Mouse (Mus musculus): ENCODE measurements around the gene Zkscan1. TPM values are rescaled to one million over a fixed set of nuclear protein-coding genes. Genes with fewer than 3 reads are reported as not detected.
"Not testable (repeated sequence)": the region's sequence is repeated elsewhere in the genome, so short reads cannot be mapped to it uniquely, and the experiment has no call there.

The Zkscan1 gene
- total RNA-seq (2015; ENCODE audit: low replicate concordance) (12.6 and 20.5 TPM in 2 replicates), total RNA-seq (2017; ENCODE audit: low replicate concordance) (14.4 and 16.7 TPM in 2 replicates)

GRCm38 (mm10) chr5:138084996-138085395, at the start of gene Zkscan1:
Zkscan1 (plus strand) TSS chr5:138085084.
- ATAC-seq (replicated peaks; ENCODE audit: low FRiP score, poor library complexity, severe bottlenecking) = peak; percentile 96

GRCm38 (mm10) chr5:138052894-138053293, 32.0 kb upstream of the Zkscan1 start, which contains the start of gene Smok3c:
Smok3c (plus strand) TSS chr5:138053194.
- not testable (repeated sequence) for ATAC-seq (replicated peaks; ENCODE audit: low FRiP score, poor library complexity, severe bottlenecking)

- ATAC-seq (replicated peaks; ENCODE audit: low FRiP score, poor library complexity, severe bottlenecking) = no peak
Observed at GRCm38 (mm10) chr5:138073803-138074202, 11.1 kb upstream of the Zkscan1 start.

DNA sequence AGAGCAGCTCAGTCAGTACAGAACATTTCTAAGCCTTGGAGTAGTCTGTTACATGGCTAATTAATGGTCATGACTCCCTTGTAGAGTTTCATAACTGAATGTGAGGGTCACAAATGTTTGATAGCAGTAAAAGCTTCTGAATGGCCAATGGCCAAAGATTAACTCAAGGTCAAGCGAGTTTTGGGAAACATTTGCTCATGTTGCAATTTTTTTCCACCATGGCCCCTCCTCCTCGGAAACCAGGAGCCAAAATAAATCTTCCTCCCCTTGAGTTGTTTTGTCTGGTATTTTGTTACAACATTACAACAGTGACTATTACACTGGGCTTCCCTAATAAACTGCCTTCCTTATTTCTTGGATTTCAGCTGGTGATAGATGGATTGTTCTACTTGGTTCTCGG, 9.2 kb upstream of the Zkscan1 start:
- ATAC-seq (replicated peaks; ENCODE audit: low FRiP score, poor library complexity, severe bottlenecking) = no peak

DNA sequence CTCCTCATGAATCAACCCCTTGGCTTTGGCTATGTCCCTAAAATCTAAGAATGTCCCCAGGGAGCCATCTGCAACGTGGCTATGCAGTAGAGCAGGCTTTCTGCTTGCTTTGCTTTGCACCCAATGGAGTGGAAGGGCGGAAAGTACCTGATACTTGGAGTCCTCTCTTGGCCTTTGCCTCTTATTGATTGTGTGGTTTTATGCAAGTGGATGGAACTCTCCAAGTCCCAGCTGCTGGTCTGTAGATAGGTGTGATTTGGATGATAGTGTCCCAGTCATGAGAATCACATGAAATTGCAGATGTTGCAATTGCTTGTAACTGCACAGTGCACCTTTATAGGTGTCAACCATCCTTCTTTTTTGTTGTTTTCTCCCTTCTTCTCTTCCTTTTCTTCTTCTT, 8.7 kb upstream of the Zkscan1 start:
- no peak for ATAC-seq (replicated peaks; ENCODE audit: low FRiP score, poor library complexity, severe bottlenecking)

DNA sequence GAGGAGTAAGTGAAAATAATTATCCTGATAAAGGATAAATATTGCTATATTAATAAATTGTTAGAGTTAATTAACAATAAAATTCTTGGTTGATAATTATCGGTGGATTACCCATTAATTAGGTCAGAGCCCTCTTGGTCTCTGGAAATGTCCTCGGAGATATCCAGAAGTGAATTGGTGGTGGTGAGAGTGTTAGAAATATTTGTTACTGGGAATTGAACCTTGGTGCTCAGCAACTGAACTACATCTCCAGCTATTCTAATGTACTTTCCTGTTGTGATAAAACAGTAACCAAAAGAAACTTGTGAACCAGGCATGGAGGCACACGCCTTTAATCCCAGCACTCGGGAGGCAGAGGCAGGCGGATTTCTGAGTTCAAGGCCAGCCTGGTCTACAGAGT, 4.4 kb upstream of the Zkscan1 start:
- ATAC-seq (replicated peaks; ENCODE audit: low FRiP score, poor library complexity, severe bottlenecking) = no peak

- no peak for ATAC-seq (replicated peaks; ENCODE audit: low FRiP score, poor library complexity, severe bottlenecking)
Observed at GRCm38 (mm10) chr5:138081446-138081845, 3.4 kb upstream of the Zkscan1 start.

DNA sequence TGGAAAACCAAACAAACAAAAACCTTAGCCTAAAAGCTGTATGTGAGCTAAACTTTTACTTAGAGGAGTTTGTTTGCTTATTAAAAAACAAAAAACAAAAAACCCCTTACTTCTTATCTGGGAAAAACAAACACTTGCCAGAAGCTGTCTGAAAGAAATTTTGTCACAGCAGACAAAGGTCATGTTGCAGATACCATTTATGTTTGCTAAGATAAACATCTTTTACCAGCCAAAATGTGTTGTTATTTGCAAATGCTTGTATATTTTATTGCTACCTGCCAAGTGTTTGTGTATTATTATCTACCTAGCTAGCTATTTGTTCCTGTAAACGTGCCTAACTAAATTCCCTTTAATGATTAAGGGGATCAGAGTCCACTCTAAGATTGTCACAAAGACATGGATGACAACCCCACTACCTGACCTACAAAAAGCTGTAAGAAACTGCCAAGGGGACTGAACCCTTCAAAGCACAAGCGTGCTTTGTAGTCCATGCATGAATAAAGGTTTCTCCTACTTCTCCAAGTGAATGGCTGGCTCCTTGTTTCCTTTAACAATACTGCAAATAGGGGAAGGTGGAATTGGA, 1.5 kb upstream of the Zkscan1 start:
- ATAC-seq (replicated peaks; ENCODE audit: low FRiP score, poor library complexity, severe bottlenecking) = no peak

GRCm38 (mm10) chr5:138083936-138084335, 948 bp upstream of the Zkscan1 start:
- ATAC-seq (replicated peaks; ENCODE audit: low FRiP score, poor library complexity, severe bottlenecking) = no peak

DNA sequence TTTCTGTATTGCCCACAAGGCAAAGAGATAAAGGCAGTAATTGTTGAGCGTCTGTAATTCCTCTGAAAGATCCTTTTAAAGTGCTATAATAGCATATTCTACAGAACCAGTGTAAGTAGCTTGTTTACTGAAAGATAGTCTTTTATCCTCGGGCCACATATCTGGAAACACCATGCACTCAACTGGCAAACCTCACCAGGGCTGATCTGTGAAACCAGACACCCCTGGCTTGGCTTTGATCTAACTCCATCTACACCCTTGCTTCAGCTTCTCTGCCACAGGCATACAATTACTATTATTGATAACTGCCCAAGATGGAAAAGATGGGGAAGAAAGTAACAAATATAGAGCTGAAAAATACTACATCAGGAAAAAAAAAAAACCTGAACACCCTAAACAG, 377 bp upstream of the Zkscan1 start:
- ATAC-seq (replicated peaks; ENCODE audit: low FRiP score, poor library complexity, severe bottlenecking) = peak; percentile 66

DNA sequence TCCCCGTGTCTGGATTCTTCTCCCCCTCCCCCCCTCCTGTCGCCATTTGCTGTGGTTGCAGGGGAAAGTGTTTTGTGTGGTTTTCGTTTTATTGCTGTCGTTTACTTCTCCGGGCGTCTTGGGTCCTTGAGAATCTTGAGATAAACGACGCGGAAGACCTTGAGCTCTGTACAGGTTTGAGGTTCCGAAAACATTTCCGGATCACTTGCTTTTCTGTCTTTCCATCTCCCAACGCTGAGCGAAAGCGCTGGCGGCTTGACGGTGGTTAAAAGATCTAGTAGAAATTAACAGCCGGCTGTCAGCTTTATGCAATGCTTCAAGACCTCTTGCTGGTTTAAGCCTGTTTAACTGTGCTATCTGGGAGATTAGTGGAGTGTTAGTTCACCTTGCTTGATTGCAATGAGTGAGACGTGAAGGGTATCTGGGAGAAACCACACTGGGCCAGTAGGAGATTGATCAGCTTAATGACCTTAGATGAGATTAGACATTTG, 582 bp downstream of the Zkscan1 start:
- peak; percentile 12; the same call in 1 of the 2 replicates for ATAC-seq (replicated peaks; ENCODE audit: low FRiP score, poor library complexity, severe bottlenecking)

- ATAC-seq (replicated peaks; ENCODE audit: low FRiP score, poor library complexity, severe bottlenecking) = no peak
Observed at GRCm38 (mm10) chr5:138086842-138087241, 2.0 kb downstream of the Zkscan1 start.

- no peak for ATAC-seq (replicated peaks; ENCODE audit: low FRiP score, poor library complexity, severe bottlenecking)
Observed at GRCm38 (mm10) chr5:138088366-138088765, 3.5 kb downstream of the Zkscan1 start.

GRCm38 (mm10) chr5:138089108-138089551, 4.2 kb downstream of the Zkscan1 start:
- ATAC-seq (replicated peaks; ENCODE audit: low FRiP score, poor library complexity, severe bottlenecking) = no peak

DNA sequence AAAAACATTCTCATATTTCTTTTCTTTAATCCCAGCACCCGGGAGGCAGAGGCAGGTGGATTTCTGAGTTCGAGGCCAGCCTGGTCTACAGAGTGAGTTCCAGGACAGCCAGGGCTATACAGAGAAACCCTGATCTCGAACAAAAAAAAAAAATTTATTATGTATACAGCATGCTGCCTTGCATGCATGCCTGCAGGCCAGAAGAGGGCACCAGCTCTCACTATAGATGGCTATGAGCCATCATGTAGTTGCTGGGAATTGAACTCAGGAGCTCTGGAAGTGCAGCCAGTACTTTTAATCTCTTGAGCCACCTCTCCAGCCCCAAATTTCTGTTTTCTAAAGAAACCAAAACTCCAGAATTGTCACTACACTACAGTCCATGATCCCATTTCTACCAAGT, 5.4 kb downstream of the Zkscan1 start:
- no peak for ATAC-seq (replicated peaks; ENCODE audit: low FRiP score, poor library complexity, severe bottlenecking)

GRCm38 (mm10) chr5:138090737-138091136, 5.9 kb downstream of the Zkscan1 start:
- ATAC-seq (replicated peaks; ENCODE audit: low FRiP score, poor library complexity, severe bottlenecking) = no peak

- no peak for ATAC-seq (replicated peaks; ENCODE audit: low FRiP score, poor library complexity, severe bottlenecking)
Observed at GRCm38 (mm10) chr5:138092771-138093170, 7.9 kb downstream of the Zkscan1 start.

DNA sequence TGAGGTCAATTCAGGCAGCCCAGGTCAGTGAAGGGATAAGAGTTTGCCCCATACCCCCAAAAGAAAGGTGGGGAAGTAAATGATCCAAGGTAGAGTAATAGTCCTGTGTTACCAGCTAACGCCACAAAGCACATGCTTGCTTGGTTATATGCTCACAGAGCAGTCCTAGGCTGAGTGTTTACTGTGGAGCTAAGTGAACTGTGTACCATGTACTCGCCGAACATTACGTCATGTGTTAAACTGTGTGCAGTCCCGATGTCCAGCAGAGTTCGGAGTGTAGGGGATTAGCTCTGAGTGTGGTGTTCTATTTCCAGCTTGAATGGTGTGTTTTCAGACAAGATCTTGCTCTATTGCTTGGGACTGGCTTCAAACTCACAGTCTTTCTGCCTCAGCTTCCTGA, 9.6 kb downstream of the Zkscan1 start:
- no peak for ATAC-seq (replicated peaks; ENCODE audit: low FRiP score, poor library complexity, severe bottlenecking)

DNA sequence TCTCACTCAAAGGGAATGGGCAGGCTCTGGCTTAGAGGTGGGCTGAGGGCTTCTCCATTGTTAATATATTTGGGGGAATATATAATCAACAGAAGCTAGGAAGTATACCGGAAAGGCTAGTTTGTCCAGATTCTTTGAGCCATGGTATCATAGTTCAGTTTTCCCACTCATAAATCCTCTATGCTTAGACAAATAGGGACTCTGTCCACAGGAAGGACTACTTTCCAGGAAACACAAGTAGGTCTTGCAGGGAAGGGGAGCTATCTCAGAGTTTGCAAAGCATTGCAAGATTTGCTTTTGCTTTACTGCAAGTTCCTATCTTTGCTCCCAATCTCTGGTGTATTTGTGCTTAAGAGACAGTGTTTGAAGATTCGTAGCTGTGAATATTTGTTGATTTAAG, 20.1 kb downstream of the Zkscan1 start:
- ATAC-seq (replicated peaks; ENCODE audit: low FRiP score, poor library complexity, severe bottlenecking) = no peak

DNA sequence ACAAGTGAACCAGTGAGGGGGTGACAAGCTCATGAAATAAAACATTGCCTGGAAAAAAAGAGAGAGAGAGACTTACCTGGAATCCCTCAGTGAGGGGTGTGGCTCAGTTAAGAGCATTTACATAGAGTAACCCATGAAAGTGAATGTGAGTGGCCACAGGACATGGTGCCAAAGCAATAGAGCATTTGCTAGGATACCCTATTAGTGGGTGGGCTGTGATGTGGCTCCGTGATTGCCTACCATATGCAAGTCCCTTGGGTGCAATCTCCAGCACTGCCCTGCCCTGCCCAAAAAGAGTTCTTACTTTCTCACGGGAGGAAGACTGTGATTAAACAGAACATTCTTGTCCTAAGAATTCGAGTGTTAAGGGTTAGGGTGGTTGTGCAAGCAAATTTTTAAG, 22.2 kb downstream of the Zkscan1 start:
- ATAC-seq (replicated peaks; ENCODE audit: low FRiP score, poor library complexity, severe bottlenecking) = no peak

DNA sequence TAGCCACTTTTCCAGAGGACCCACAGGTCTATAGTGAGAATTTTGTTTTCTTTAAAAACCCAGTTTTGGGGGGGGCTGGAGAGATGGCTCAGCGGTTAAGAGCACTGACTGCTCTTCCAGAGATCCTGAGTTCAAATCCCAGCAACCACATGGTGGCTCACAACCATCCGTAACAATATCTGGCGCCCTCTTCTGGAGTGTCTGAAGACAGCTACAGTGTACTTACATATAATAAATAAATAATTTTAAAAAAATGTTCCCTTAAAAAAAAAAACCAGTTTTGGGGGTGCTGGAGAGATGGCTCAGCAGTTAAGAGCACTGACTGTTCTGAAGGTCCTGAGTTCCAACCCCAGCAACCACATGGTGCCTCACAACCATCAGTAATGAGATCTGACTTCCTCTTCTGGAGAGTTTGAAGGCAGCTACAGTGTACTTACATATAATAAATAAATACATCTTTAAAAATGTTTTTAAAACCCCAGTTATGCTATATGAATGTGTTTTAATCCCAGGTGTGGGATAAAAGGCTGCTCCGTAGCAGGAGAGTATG, 25.0 kb downstream of the Zkscan1 start:
- not testable (repeated sequence) for ATAC-seq (replicated peaks; ENCODE audit: low FRiP score, poor library complexity, severe bottlenecking)

All from erythroid progenitor cell, adult 5-6 weeks (primary cell).